Mouse (Mus musculus): ENCODE results near the gene Begain. TPM values are rescaled to one million over a fixed set of nuclear protein-coding genes. Genes with fewer than 3 reads are reported as not detected.

Gene Begain
- polyA plus RNA-seq, 1 experiment from 2014 or later = 1.8 TPM

- no peaks in the 10 kb centered on the region for H3K36me3 ChIP-seq (ENCODE audit: control insufficient read depth, insufficient read depth)
- H3K27me3 ChIP-seq (replicated peaks; ENCODE audit: control insufficient read depth, insufficient read depth, low read length) = no peaks in the 10 kb centered on the region
- H3K4me1 ChIP-seq (replicated peaks; ENCODE audit: control insufficient read depth, insufficient read depth, low read length) = no peaks in the 10 kb centered on the region
- no peaks in the 10 kb centered on the region for H3K9me3 ChIP-seq (ENCODE audit: control insufficient read depth)
- H3K27ac ChIP-seq (ENCODE audit: low read depth, low read length) = no peak overlapping the region
- H3K4me3 ChIP-seq (ENCODE audit: low read depth, low read length) = no peak overlapping the region
- no peak for TF ChIP-seq CTCF (IDR thresholded peaks at IDR 0.05; ENCODE audit: low read depth)
- no peak for ATAC-seq
- H3K9ac ChIP-seq (ENCODE audit: low read depth, low read length) = no peak overlapping the region
- 74% methylated on average over 2 of the region's 2 CpGs for WGBS
- no peak overlapping the region for H3K4me2 ChIP-seq (replicated peaks; ENCODE audit: low read depth)
Measured at GRCm38 (mm10) chr12:108993046-108993445, 75.0 kb downstream of the Begain start.

DNA sequence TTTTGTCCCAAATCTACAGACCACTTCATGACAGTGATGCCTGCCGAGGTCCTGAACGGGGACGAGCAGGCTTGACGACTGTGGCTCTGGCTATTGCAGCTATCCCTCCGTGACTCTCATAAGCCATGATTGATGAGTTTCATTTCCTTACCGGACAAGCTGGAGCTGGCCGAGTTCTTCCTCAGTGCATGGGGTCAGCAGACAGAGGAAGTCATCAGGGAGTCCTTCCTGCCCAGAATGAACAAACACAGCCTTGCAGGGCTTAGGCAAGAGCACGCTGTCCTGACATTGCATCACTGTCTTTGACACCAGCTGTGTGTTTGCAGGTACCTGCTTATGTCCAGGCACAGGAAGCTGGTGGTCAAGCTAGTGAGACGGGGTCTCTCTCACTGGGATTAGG is 77.6 kb downstream of the Begain start:
- TF ChIP-seq CTCF (IDR thresholded peaks at IDR 0.05; ENCODE audit: low read depth) = no peak
- 48% methylated on average over 9 of the region's 9 CpGs for WGBS
- ATAC-seq = no peak
- no peaks in the 10 kb centered on the region for H3K36me3 ChIP-seq (ENCODE audit: control insufficient read depth, insufficient read depth)
- no peaks in the 10 kb centered on the region for H3K9me3 ChIP-seq (ENCODE audit: control insufficient read depth)
- no peaks in the 10 kb centered on the region for H3K4me1 ChIP-seq (replicated peaks; ENCODE audit: control insufficient read depth, insufficient read depth, low read length)
- H3K4me3 ChIP-seq (ENCODE audit: low read depth, low read length) = no peak overlapping the region
- H3K9ac ChIP-seq (ENCODE audit: low read depth, low read length) = no peak overlapping the region
- H3K27ac ChIP-seq (ENCODE audit: low read depth, low read length) = no peak overlapping the region
- H3K4me2 ChIP-seq (replicated peaks; ENCODE audit: low read depth) = no peak overlapping the region
- H3K27me3 ChIP-seq (replicated peaks; ENCODE audit: control insufficient read depth, insufficient read depth, low read length) = no peaks in the 10 kb centered on the region

DNA sequence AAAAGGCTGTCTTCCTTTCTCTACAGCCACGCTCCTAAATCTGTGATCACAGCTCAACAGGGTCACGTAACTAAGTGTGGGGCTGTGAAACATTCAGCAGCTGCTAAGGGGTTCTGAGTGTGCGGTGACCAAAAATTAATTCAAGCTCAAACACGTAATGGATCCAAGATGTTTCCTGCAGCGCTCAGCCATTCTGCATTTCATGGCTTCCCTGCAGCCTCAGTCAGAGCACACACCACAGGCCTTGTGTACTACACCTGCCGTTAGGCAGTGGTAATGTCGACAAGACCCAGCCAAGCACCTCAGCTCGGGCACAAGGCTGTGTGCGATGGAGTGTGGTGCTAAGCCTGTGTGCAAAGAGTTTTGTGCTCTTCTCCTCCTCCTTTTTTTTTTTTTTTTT is 80.6 kb downstream of the Begain start:
- ATAC-seq = no peak
- no peak for TF ChIP-seq CTCF (IDR thresholded peaks at IDR 0.05; ENCODE audit: low read depth)
- Histone ChIP-seq H3K27ac (ENCODE audit: low read depth, low read length) (no peak overlapping the region), H3K4me1 (replicated peaks; ENCODE audit: control insufficient read depth, insufficient read depth, low read length) (no peaks in the 10 kb centered on the region), H3K4me2 (replicated peaks; ENCODE audit: low read depth) (no peak overlapping the region), H3K36me3 (ENCODE audit: control insufficient read depth, insufficient read depth) (no peaks in the 10 kb centered on the region), H3K4me3 (ENCODE audit: low read depth, low read length) (no peak overlapping the region), H3K9me3 (ENCODE audit: control insufficient read depth) (no peaks in the 10 kb centered on the region), H3K27me3 (replicated peaks; ENCODE audit: control insufficient read depth, insufficient read depth, low read length) (no peaks in the 10 kb centered on the region), H3K9ac (ENCODE audit: low read depth, low read length) (no peak overlapping the region)
- WGBS = 93% methylated on average over 9 of the region's 9 CpGs

DNA sequence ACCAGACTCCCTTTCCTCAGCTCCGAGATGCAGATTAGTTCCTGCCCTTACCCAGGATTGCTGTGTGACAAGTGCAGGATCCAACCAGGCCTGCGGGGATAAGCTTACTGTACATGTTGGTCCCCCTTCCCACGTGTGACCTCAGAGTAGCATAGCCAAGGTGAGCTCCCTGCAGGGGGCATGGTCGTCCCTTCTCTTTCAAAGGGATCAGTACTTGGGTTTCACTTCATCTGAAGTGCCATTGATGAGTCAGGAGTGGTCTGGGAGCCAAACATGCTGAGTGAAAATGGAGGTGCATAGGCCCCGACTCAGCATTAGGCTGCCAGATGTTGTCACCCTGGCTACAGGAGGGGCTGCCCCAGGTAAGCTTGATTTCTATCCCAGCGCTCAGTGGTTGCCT is 83.0 kb downstream of the Begain start:
- no peak for TF ChIP-seq CTCF (IDR thresholded peaks at IDR 0.05; ENCODE audit: low read depth)
- no peak overlapping the region for H3K4me3 ChIP-seq (ENCODE audit: low read depth, low read length)
- 70% methylated on average over 6 of the region's 6 CpGs for WGBS
- H3K9ac ChIP-seq (ENCODE audit: low read depth, low read length) = no peak overlapping the region
- no peaks in the 10 kb centered on the region for H3K27me3 ChIP-seq (replicated peaks; ENCODE audit: control insufficient read depth, insufficient read depth, low read length)
- no peaks in the 10 kb centered on the region for H3K4me1 ChIP-seq (replicated peaks; ENCODE audit: control insufficient read depth, insufficient read depth, low read length)
- H3K36me3 ChIP-seq (ENCODE audit: control insufficient read depth, insufficient read depth) = no peaks in the 10 kb centered on the region
- no peak for ATAC-seq
- no peaks in the 10 kb centered on the region for H3K9me3 ChIP-seq (ENCODE audit: control insufficient read depth)
- H3K4me2 ChIP-seq (replicated peaks; ENCODE audit: low read depth) = no peak overlapping the region
- H3K27ac ChIP-seq (ENCODE audit: low read depth, low read length) = no peak overlapping the region

DNA sequence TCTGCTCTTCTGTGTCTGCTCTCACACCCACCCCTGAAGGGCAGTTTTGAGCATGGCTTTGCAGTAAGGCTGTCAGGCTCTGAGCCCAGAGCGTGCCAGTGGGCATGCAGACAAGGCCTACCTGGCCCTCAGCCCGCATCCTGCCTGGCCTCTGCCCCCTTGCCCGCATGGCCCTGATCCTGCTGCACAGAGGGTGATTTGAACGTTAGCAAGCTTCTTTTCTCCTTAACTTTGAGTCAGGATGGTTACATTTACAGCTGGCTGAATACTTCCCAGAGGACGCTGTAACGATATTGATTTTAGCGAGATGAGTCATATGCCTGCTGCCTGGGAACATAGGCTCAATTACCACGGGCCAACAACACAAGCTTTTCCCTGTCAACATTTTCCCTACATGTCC is 83.5 kb downstream of the Begain start:
- H3K36me3 ChIP-seq (ENCODE audit: control insufficient read depth, insufficient read depth) = no peaks in the 10 kb centered on the region
- no peaks in the 10 kb centered on the region for H3K27me3 ChIP-seq (replicated peaks; ENCODE audit: control insufficient read depth, insufficient read depth, low read length)
- H3K4me3 ChIP-seq (ENCODE audit: low read depth, low read length) = no peak overlapping the region
- no peak overlapping the region for H3K4me2 ChIP-seq (replicated peaks; ENCODE audit: low read depth)
- no peak for ATAC-seq
- no peak overlapping the region for H3K9ac ChIP-seq (ENCODE audit: low read depth, low read length)
- no peaks in the 10 kb centered on the region for H3K4me1 ChIP-seq (replicated peaks; ENCODE audit: control insufficient read depth, insufficient read depth, low read length)
- H3K27ac ChIP-seq (ENCODE audit: low read depth, low read length) = no peak overlapping the region
- H3K9me3 ChIP-seq (ENCODE audit: control insufficient read depth) = no peaks in the 10 kb centered on the region
- TF ChIP-seq CTCF (IDR thresholded peaks at IDR 0.05; ENCODE audit: low read depth) = no peak
- 46% methylated on average over 8 of the region's 8 CpGs for WGBS

- Histone ChIP-seq H3K9me3 (ENCODE audit: control insufficient read depth) (no peaks in the 10 kb centered on the region), H3K27ac (ENCODE audit: low read depth, low read length) (no peak overlapping the region), H3K4me2 (replicated peaks; ENCODE audit: low read depth) (no peak overlapping the region), H3K4me1 (replicated peaks; ENCODE audit: control insufficient read depth, insufficient read depth, low read length) (no peaks in the 10 kb centered on the region), H3K36me3 (ENCODE audit: control insufficient read depth, insufficient read depth) (no peaks in the 10 kb centered on the region), H3K27me3 (replicated peaks; ENCODE audit: control insufficient read depth, insufficient read depth, low read length) (no peaks in the 10 kb centered on the region), H3K4me3 (ENCODE audit: low read depth, low read length) (no peak overlapping the region), H3K9ac (ENCODE audit: low read depth, low read length) (no peak overlapping the region)
- ATAC-seq = no peak
- TF ChIP-seq CTCF (IDR thresholded peaks at IDR 0.05; ENCODE audit: low read depth) = no peak
- 86% methylated on average over 6 of the region's 6 CpGs for WGBS
Measured at GRCm38 (mm10) chr12:108983496-108983895, 84.5 kb downstream of the Begain start.

DNA sequence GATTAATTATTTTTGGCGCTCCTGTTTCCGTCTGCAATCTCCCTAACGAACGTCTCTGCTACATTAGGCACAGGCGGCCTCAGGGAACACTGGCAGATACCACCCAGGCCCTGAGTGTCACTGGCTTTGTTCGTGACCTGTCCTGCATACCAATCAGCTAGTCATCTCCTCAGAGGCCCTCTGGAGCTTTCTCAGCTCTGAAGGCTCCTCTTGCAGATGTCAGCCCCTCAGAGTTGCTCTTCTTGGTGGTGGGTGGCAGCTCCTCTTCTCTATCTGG is 85.4 kb downstream of the Begain start:
- Histone ChIP-seq H3K27me3 (replicated peaks; ENCODE audit: control insufficient read depth, insufficient read depth, low read length) (no peaks in the 10 kb centered on the region), H3K9ac (ENCODE audit: low read depth, low read length) (no peak overlapping the region), H3K9me3 (ENCODE audit: control insufficient read depth) (no peaks in the 10 kb centered on the region), H3K4me2 (replicated peaks; ENCODE audit: low read depth) (no peak overlapping the region), H3K27ac (ENCODE audit: low read depth, low read length) (no peak overlapping the region), H3K36me3 (ENCODE audit: control insufficient read depth, insufficient read depth) (no peaks in the 10 kb centered on the region), H3K4me3 (ENCODE audit: low read depth, low read length) (no peak overlapping the region), H3K4me1 (replicated peaks; ENCODE audit: control insufficient read depth, insufficient read depth, low read length) (no peaks in the 10 kb centered on the region)
- ATAC-seq = no peak
- WGBS = 88% methylated on average over 6 of the region's 6 CpGs
- TF ChIP-seq CTCF (IDR thresholded peaks at IDR 0.05; ENCODE audit: low read depth) = no peak

Other genes with a start within 250 kb of the Begain start
- gene Slc25a29, start 232.3 kb downstream of the Begain start, polyA plus RNA-seq (2015; fragmentation: Nextera tagmentation; extraction: Ambion mirVana) = 1.8 and 1.9 TPM in 2 replicates
- gene Slc25a47, start 232.2 kb downstream of the Begain start, polyA plus RNA-seq (2015; fragmentation: Nextera tagmentation; extraction: Ambion mirVana) = 4.7 and 5.1 TPM in 2 replicates
- 2.7 and 2.9 TPM in 2 replicates for gene Wdr25, start 174.6 kb downstream of the Begain start, polyA plus RNA-seq (2015; fragmentation: Nextera tagmentation; extraction: Ambion mirVana)
- gene Wars, start 174.0 kb downstream of the Begain start, polyA plus RNA-seq (2015; fragmentation: Nextera tagmentation; extraction: Ambion mirVana) = 34.5 and 36.5 TPM in 2 replicates

Data from intestine, postnatal 0 days (tissue).